Mouse (Mus musculus): Measurements from ENCODE around the gene Resp18. TPM values are rescaled to one million over a fixed set of nuclear protein-coding genes. Genes with fewer than 3 reads are reported as not detected.

Gene Resp18
- polyA plus RNA-seq (2012; ENCODE audit: insufficient read depth, insufficient read length, missing spikeins): not detected in 2 replicates

DNA sequence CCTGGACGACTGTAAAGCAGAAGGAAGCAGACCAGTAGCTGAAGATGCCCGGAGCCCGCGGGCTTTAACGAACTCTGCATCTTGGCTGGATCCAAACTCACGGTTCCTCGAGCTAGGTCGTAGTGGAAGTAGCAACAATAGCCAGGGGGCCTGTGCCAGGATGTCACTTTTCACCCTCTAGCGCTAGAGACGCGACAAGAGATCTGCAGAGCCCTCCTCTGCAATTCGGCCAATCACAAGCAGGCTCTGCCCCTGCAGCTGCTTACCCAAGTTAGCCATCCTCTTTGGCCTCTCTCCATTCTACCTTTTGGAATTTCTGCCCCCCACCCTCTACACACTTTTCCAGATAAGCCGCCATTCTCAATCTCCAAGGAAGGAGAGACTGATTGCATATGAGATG lies at the start of gene Resp18:
Resp18 (minus strand) TSS at position 188 of the 400 bp plus-strand sequence.
- no peak within 1 kb of the TSS for H3K4me3 ChIP-seq (ENCODE audit: insufficient read depth, low read length)
- TF ChIP-seq POLR2A (IDR thresholded peaks at IDR 0.05; ENCODE audit: borderline replicate concordance, low read depth, low read length) (no peak), CTCF (IDR thresholded peaks at IDR 0.05; ENCODE audit: low read depth, low read length) (no peak)
- peaks cover 2% of the 10 kb centered on the region; the same call in 1 of the 2 replicates for H3K4me1 ChIP-seq (ENCODE audit: control insufficient read depth, insufficient read depth, low read length)
- H3K27ac ChIP-seq (ENCODE audit: insufficient read depth, low read depth, low read length): no peak within 1 kb of the TSS

- Histone ChIP-seq H3K4me3 (ENCODE audit: insufficient read depth, low read length) (no peak overlapping the region), H3K27ac (ENCODE audit: insufficient read depth, low read depth, low read length) (no peak overlapping the region), H3K4me1 (ENCODE audit: control insufficient read depth, insufficient read depth, low read length) (no peaks in the 10 kb centered on the region)
- no peak for TF ChIP-seq CTCF (IDR thresholded peaks at IDR 0.05; ENCODE audit: low read depth, low read length)
- TF ChIP-seq POLR2A (IDR thresholded peaks at IDR 0.05; ENCODE audit: borderline replicate concordance, low read depth, low read length): no peak
Measured at GRCm38 (mm10) chr1:75327461-75327860, 49.2 kb upstream of the Resp18 start.

DNA sequence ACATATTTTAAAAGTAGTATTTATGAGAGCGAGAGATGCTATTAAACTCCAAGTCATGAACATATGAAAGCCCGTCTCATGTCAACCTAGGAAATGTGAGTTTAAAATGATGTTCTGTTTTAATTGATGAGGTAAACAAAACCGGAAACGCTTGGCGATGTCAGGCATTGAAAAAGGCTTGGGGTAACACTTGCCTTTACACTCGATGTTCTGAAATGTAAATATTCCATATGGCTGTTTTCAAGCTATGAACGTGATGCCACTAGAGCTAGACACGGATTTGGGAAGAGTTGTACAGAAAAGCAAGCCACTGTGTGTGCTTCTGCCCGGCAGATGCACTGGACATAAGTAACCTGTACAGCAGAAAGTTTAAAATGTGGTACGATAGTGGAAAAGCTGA lies 41.0 kb upstream of the Resp18 start:
- TF ChIP-seq POLR2A (IDR thresholded peaks at IDR 0.05; ENCODE audit: borderline replicate concordance, low read depth, low read length): no peak
- TF ChIP-seq CTCF (IDR thresholded peaks at IDR 0.05; ENCODE audit: low read depth, low read length): no peak
- no peak overlapping the region for H3K4me3 ChIP-seq (ENCODE audit: insufficient read depth, low read length)
- no peak overlapping the region for H3K27ac ChIP-seq (ENCODE audit: insufficient read depth, low read depth, low read length)
- H3K4me1 ChIP-seq (ENCODE audit: control insufficient read depth, insufficient read depth, low read length): peaks cover 4% of the 10 kb centered on the region

GRCm38 (mm10) chr1:75318736-75319135 lies 40.5 kb upstream of the Resp18 start:
- TF ChIP-seq POLR2A (IDR thresholded peaks at IDR 0.05; ENCODE audit: borderline replicate concordance, low read depth, low read length): no peak
- TF ChIP-seq CTCF (IDR thresholded peaks at IDR 0.05; ENCODE audit: low read depth, low read length): no peak
- Histone ChIP-seq H3K4me3 (ENCODE audit: insufficient read depth, low read length) (no peak overlapping the region), H3K27ac (ENCODE audit: insufficient read depth, low read depth, low read length) (no peak overlapping the region), H3K4me1 (ENCODE audit: control insufficient read depth, insufficient read depth, low read length) (peaks cover 4% of the 10 kb centered on the region)

DNA sequence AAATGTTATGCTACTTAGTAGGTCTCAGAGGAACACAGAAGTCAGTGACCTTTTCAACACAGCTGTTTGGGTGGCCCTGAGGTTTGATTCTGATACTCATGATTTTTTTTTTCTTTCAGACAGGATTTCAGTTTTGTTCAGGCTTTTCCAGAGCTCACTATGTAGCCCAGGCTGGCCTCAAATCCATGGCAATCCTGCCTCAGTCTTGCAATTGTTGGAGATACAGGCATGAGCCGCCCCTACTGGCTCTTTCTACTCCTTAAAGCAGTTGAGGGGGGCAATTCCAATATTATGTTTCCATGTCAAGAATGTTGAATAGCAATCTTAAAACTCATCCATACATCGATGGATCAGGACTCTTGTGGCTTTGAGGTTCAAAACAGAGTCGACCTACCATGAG lies 40.1 kb upstream of the Resp18 start:
- TF ChIP-seq CTCF (IDR thresholded peaks at IDR 0.05; ENCODE audit: low read depth, low read length): no peak
- TF ChIP-seq POLR2A (IDR thresholded peaks at IDR 0.05; ENCODE audit: borderline replicate concordance, low read depth, low read length): no peak
- H3K4me1 ChIP-seq (ENCODE audit: control insufficient read depth, insufficient read depth, low read length): peaks cover 4% of the 10 kb centered on the region
- H3K4me3 ChIP-seq (ENCODE audit: insufficient read depth, low read length): 0 out of 2 replicates have a peak overlapping the region, but pooled peaks have one; percentile 8
- peak overlapping the region; percentile 37 for H3K27ac ChIP-seq (ENCODE audit: insufficient read depth, low read depth, low read length)

- Histone ChIP-seq H3K27ac (ENCODE audit: insufficient read depth, low read depth, low read length) (peak within 1 kb of the TSS; percentile 74), H3K4me3 (ENCODE audit: insufficient read depth, low read length) (peak within 1 kb of the TSS; percentile 80), H3K4me1 (ENCODE audit: control insufficient read depth, insufficient read depth, low read length) (peaks cover 4% of the 10 kb centered on the region)
- TF ChIP-seq POLR2A (IDR thresholded peaks at IDR 0.05; ENCODE audit: borderline replicate concordance, low read depth, low read length): no peak
- TF ChIP-seq CTCF (IDR thresholded peaks at IDR 0.05; ENCODE audit: low read depth, low read length): peak; percentile 40
Measured at GRCm38 (mm10) chr1:75317241-75318201, 39.3 kb upstream of the Resp18 start, which contains the start of gene Dnpep. Gene Dnpep (minus strand): TSS chr1:75317990.

DNA sequence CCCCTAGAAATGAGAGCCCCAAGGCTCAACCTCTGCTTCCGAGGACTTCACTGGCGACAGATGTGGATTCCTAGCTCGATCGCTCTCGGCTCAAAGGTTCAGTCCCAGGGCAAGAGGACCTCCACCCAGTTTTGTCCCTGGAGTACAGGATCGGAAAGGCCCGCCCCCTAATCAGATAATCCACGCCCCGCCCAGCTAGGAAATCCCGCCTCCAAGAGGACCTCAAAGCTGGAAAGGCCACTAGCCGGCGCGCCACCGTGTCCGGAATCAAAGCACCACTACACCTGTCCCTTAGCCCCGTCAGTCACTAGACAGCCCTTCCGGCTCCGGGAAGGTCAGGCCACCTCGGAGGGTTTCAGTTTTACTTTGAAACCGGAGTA lies 38.6 kb upstream of the Resp18 start:
- H3K4me1 ChIP-seq (ENCODE audit: control insufficient read depth, insufficient read depth, low read length): peaks cover 4% of the 10 kb centered on the region
- peak overlapping the region; percentile 74 for H3K27ac ChIP-seq (ENCODE audit: insufficient read depth, low read depth, low read length)
- TF ChIP-seq CTCF (IDR thresholded peaks at IDR 0.05; ENCODE audit: low read depth, low read length): no peak; the same call in 1 of the 2 replicates
- TF ChIP-seq POLR2A (IDR thresholded peaks at IDR 0.05; ENCODE audit: borderline replicate concordance, low read depth, low read length): no peak
- peak overlapping the region; percentile 80 for H3K4me3 ChIP-seq (ENCODE audit: insufficient read depth, low read length)

GRCm38 (mm10) chr1:75315456-75316365 lies 37.5 kb upstream of the Resp18 start:
- H3K4me3 ChIP-seq (ENCODE audit: insufficient read depth, low read length): peak overlapping the region; percentile 80

GRCm38 (mm10) chr1:75315011-75315410 lies 36.8 kb upstream of the Resp18 start:
- TF ChIP-seq CTCF (IDR thresholded peaks at IDR 0.05; ENCODE audit: low read depth, low read length) (no peak), POLR2A (IDR thresholded peaks at IDR 0.05; ENCODE audit: borderline replicate concordance, low read depth, low read length) (no peak)
- Histone ChIP-seq H3K4me3 (ENCODE audit: insufficient read depth, low read length) (no peak overlapping the region), H3K27ac (ENCODE audit: insufficient read depth, low read depth, low read length) (no peak overlapping the region), H3K4me1 (ENCODE audit: control insufficient read depth, insufficient read depth, low read length) (peaks cover 4% of the 10 kb centered on the region)

More at GRCm38 (mm10) chr1:75315456-75316365, 37.5 kb upstream of the Resp18 start:
- TF ChIP-seq POLR2A (IDR thresholded peaks at IDR 0.05; ENCODE audit: borderline replicate concordance, low read depth, low read length): no peak
- TF ChIP-seq CTCF (IDR thresholded peaks at IDR 0.05; ENCODE audit: low read depth, low read length): no peak
- Histone ChIP-seq H3K4me1 (ENCODE audit: control insufficient read depth, insufficient read depth, low read length) (peaks cover 4% of the 10 kb centered on the region), H3K27ac (ENCODE audit: insufficient read depth, low read depth, low read length) (no peak overlapping the region)

Data from bone marrow macrophage, adult 2 months (primary cell).